Mouse (Mus musculus) fat pad, adult 2 months (tissue): ENCODE results near the gene Gad1.
"Not testable (repeated sequence)": the region's sequence is repeated elsewhere in the genome, so short reads cannot be mapped to it uniquely, and the experiment has no call there.

ENCODE experiments used
- DNase-seq: peaks from one replicate; pipeline ENCODE4 v3.0.0-alpha.2; 2011; ENCODE audit warnings: low read depth, low spot score; ENCODE audit errors: extremely low read depth

The Gad1 gene

DNA sequence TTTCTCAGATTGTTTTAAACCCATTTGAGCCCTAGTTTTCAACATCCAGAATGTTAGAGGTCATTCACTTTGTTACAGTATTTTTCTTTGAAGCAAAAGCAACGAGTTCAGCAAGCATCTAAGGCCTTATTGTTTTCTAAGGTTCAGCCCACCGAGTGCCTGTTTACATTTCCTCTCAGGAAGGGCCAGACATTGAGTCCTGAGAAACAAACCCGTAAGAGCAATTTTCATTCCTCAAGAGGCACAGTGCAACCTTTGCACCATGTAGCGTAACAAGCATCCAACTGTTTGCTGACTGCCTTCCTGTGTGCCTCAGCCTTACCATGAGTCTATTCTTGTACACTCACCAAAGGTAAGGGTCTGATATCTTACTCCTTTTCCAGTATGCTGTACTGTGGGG, at the start of gene Gad1:
Gad1 (plus strand) TSS at position 301 of the 400 bp plus-strand sequence.
- no peak for DNase-seq

DNA sequence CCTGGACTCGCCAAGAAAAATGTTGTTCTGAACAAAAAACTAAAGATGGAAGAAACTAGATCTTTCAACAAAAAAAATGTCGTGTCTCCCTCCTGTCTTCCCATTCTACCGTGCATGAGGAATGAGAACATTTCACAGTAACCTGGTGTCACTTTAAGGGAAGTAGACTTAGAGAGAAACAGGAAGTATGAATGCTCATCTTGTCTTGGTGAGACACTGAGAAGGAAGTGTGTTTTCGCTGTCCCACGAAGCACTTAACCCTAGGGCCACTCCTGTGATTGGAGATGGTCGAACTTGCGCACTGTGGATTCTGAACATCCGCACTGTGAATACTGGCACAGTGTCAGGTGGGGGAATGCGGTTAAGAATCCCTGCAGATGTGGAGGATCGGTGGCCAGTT, 49.4 kb upstream of the Gad1 start:
- no peak for DNase-seq

DNA sequence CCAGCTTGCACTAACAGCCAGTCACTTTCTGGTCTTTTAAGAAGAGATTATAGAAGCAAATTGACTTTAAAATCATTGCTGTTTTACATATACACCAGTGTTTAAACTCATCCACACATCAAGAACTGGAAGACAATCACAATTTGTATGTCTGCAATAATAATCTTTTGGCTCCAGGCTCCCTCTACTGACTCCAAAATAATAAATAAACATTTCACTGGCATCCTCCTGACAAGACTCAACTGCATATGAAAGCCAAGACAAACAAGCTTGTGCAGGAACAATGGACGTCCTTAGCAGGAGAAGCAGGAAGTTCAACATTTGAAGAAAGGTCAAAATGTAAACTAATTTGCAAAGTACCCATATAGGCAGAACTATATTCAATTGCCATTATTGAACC, 47.6 kb upstream of the Gad1 start:
- DNase-seq, result no peak

DNA sequence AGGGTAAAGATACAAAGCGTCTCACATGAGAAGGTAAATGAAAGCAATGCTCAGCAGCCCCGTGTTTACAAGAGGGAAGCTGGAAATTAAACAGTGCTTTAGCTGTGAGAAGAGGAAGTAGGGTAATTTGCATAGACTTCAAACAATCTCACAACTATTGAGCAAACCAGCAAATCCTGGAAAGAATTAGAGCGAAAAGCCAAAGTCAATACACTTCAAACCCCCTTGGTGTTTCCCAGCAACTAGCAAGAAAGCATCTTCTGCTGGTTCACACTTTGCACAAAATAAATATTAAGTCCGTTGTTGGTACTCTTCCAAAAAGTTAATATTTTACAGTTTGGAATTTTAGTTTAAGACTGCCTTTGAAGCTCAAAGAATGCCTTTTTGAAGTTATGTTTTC, 47.0 kb upstream of the Gad1 start:
- DNase-seq, result no peak

GRCm38 (mm10) chr2:70506372-70506771, 46.5 kb upstream of the Gad1 start:
- no peak for DNase-seq

DNA sequence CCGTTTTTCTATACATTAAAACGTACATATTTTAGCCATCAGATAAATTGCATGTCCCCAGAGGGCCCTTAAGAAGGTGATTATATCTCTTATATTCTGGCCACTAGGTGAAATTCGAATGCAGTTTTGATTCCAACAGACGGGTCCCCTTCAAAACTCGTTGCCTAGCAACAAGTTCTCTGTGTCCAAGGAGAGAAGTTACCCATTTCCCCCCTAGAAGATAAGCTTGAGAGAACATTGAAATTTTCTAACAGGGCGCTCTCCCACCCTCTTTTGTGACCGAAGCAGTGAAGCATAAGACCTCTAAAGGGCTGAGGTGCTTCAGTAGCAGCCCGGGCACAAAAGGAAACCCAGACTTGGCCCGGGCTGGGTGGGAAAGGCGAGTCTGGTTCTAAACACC, 44.4 kb upstream of the Gad1 start, which contains the start of gene Erich2:
Erich2 (plus strand) TSS at position 324 of the 400 bp plus-strand sequence.
- DNase-seq, result no peak

- no peak for DNase-seq
Measured at GRCm38 (mm10) chr2:70509021-70509632, 43.7 kb upstream of the Gad1 start.

GRCm38 (mm10) chr2:70538283-70538682, 14.6 kb upstream of the Gad1 start:
- not testable (repeated sequence) for DNase-seq

DNA sequence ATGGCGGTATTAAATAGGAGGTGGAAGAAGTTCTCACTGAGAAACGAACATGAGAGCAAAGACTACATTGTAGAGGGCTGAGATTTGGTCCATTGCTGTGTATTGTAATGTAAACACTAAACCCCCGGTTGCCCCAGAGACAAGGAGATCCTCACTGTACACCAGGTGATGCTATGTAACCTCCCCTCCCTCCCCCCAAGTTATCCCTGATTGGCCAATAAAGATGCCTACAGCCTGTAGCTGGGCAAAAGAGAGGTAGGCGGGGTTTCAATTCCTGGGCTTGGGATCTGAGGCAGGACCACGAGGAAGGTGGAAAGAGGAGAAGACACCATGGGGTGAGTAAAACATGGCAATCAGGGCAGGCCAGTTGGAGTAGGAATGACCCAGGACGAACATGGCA, 2.2 kb upstream of the Gad1 start:
- no peak for DNase-seq

GRCm38 (mm10) chr2:70551446-70551845, 1.4 kb upstream of the Gad1 start:
- DNase-seq, result no peak

DNA sequence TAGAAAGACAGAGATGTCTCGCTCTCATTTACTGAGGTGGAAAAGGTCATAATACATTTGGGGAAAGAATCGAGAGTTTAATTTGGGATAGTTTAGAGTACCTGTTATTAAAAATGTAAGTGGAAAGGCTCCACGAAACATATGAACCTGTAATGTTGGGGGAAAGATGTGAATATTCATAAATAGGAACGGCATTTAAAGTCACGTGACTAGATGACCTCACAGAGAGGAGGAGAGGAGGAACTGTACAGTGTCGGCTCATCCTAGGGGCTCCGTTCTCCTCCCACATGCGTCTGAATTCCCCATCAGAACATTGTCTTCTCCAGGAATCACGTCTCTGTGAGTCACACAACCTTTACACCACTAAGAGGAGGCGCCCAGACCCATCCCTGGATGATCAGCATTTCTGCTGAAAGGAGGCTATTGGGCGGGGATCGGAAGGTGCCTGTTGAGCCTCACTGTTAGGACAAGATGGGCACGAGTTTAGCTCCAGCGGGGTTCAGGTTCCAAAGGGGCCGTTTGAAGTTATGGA, 739 bp upstream of the Gad1 start:
- no peak for DNase-seq

- DNase-seq, result no peak
Measured at GRCm38 (mm10) chr2:70553826-70554225, 954 bp downstream of the Gad1 start.

- no peak for DNase-seq
Measured at GRCm38 (mm10) chr2:70558112-70558842, 5.4 kb downstream of the Gad1 start.

GRCm38 (mm10) chr2:70558843-70559451, 6.1 kb downstream of the Gad1 start:
- no peak for DNase-seq

DNA sequence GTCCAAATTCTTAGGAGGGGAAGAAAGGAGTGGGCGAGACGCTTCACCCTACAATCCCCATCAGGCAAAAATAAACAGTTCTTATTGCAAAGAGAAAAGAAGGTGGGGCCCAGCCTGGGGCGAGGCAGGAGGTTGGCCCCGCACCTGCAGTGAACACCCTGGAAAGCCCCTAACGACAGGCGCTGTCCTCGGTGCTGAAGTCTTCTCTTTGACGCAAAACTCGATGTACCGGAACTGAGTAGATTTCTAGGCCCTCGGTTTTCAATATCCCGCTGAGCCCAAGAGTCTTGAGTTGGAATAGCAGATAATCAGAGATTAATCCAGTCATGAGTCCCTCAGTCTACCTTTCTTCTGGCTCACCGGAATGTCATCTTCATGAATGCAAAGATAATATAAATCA, 6.6 kb downstream of the Gad1 start:
- no peak for DNase-seq

GRCm38 (mm10) chr2:70561077-70561795, 8.4 kb downstream of the Gad1 start:
- no peak for DNase-seq

- no peak for DNase-seq
Measured at GRCm38 (mm10) chr2:70562011-70562491, 9.2 kb downstream of the Gad1 start.

- DNase-seq, result no peak
Measured at GRCm38 (mm10) chr2:70562611-70562980, 9.7 kb downstream of the Gad1 start.

- no peak for DNase-seq
Measured at GRCm38 (mm10) chr2:70562981-70563671, 10.3 kb downstream of the Gad1 start.
